Comparison of ENCODE assay signal across 1 mouse cellular context in the genomic region with DNA sequence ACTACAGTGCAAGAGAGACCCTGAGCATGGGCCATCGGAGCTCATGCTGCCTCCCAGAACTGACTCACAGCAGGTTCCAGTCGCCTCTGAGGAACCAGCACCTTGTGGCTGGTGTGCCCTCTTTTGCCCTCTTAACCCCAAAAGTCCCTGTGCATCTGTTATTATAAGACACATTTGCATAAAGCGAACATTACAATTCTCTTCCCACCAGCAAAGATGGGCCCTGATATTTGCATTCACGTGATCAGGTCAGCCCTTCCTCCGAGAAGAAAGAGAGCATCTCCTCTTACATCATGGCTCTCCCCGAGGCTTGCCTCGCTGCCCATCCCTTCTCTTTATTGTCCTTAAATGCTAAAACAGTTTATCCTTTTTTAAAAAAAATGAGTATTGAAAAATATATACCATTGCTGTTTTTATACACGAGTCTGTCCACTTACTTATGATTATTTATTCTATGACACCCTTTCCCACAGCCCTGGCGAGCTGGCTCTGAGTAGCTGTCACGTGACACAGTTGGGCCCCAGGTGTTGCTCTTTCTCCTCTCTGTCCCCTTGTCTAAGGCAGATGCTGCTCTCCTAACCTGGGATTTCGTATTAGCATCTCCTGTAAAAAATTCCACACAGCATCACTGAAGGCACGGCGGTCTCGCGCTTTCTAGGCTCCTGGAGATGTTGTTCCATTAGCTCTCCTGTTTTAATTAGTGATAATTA.
A peak's percentile ranks its signal among the peaks of the same experiment; 100 is the strongest.
TF ChIP-seq lines count a peak whose summit lies in the region.

No protein-coding gene starts in this region.

TF ChIP-seq in CH12.LX, 34 proteins besides CTCF, POLR2A, EP300 and RAD21:
- TF ChIP-seq ZNF384 (IDR thresholded peaks at IDR 0.05; ENCODE audit: low read depth, low read length) (no peak), BHLHE40 (IDR thresholded peaks at IDR 0.05; ENCODE audit: low read depth, low read length) (peak; percentile 96), NRF1 (IDR thresholded peaks at IDR 0.05; ENCODE audit: low read depth, low read length) (0 out of 2 replicates have a peak, but pooled peaks have one; percentile 16), CHD1 (IDR thresholded peaks at IDR 0.05; ENCODE audit: low read depth, low read length) (no peak), KAT2A (IDR thresholded peaks at IDR 0.05; ENCODE audit: insufficient replicate concordance, low read length) (no peak), USF2 (conservative IDR thresholded peaks at IDR 0.05; ENCODE audit: low read depth, low read length) (peak; percentile 73), TBP (conservative IDR thresholded peaks at IDR 0.05; ENCODE audit: low read depth, low read length) (no peak), MAFK (IDR thresholded peaks at IDR 0.05; ENCODE audit: insufficient replicate concordance, low read length) (no peak), POLR2AphosphoS2 (IDR thresholded peaks at IDR 0.05; ENCODE audit: low read depth, low read length) (no peak), USF1 (IDR thresholded peaks at IDR 0.05; ENCODE audit: low read depth, low read length) (peak; percentile 80), MAX (IDR thresholded peaks at IDR 0.05; ENCODE audit: low read length) (peak; percentile 47; the same call in 1 of the 2 replicates), PAX5 (IDR thresholded peaks at IDR 0.05; ENCODE audit: low read length) (no peak), CHD2 (IDR thresholded peaks at IDR 0.05; ENCODE audit: low read length) (0 out of 2 replicates have a peak, but pooled peaks have one; percentile 13), HCFC1 (IDR thresholded peaks at IDR 0.05; ENCODE audit: low read depth, low read length) (no peak), ETS1 (conservative IDR thresholded peaks at IDR 0.05; ENCODE audit: low read depth, low read length) (peak; percentile 85), MYC (IDR thresholded peaks at IDR 0.05; ENCODE audit: low read depth, low read length) (0 out of 2 replicates have a peak, but pooled peaks have one; percentile 15), ZC3H11A (IDR thresholded peaks at IDR 0.05; ENCODE audit: low read depth, low read length) (no peak), MXI1 (IDR thresholded peaks at IDR 0.05; ENCODE audit: low read depth, low read length) (peak; percentile 48; the same call in 1 of the 2 replicates), IRF4 (IDR thresholded peaks at IDR 0.05; ENCODE audit: low read depth, low read length) (peak; percentile 42; the same call in 1 of the 2 replicates), MAZ (IDR thresholded peaks at IDR 0.05; ENCODE audit: low read depth, low read length) (no peak), MEF2A (IDR thresholded peaks at IDR 0.05; ENCODE audit: borderline replicate concordance, low read depth, low read length) (peak; percentile 53; the same call in 1 of the 2 replicates), ELF1 (IDR thresholded peaks at IDR 0.05; ENCODE audit: low read depth, low read length) (0 out of 2 replicates have a peak, but pooled peaks have one; percentile 7), E2F4 (IDR thresholded peaks at IDR 0.05; ENCODE audit: insufficient replicate concordance, low read depth, low read length) (no peak)
TF ChIP-seq in CH12.LX: peak in this region for 12.
